Mouse (Mus musculus) thymus, postnatal 10 days (tissue): ENCODE data around the gene B4gat1.

Experiments used
- DNase-seq, 2 experiments: peaks; one replicate each; pipeline ENCODE4 v3.0.0; 2021; ENCODE audit warnings: low spot score in 2 of 2

B4gat1 gene

DNA sequence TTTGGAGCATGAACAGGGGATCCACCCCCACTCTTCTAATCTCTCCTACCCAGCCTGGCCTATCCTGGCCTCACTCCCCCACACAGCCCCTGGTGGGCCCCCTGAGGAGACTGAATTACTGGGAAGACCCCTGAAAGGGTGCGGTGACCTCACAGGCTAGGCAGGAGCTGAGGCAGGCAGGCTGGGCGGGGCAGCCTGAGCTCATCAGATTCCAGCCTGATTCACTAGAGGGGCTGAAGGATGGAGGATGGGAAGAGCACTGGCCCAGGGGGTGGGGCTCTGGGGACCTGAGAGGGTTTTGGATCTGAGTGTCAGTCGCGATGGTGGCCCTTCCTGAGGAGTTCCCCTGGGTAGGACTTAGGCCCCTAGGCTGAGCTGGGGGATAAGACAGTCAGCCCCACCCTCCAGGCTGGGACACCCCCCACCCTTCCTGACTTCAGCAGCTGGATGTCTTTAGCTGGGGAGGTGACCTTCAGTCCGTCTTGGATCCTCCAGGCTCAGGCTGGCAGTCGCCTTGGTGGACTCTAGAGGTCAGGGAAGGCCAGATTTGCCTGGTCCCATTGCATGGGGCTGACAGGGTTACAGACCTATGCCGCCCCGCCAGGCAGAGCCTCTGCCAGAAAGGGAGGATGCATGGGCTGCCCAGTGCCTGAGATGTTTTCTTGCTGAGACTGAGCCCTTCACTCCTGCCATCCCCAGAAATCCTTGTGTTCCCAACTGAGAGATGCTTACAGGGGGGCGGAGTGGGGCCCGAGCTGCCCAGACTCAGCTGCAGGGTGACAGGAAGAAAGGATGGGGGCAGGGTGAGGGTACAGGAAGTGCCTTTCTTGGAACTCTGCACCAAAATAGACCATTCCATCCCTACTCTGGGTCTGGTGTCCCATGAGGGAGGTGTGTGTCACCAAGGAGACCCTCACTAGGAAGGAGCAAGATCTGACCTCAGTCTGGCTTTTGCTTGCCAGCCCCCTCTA is 20.5 kb downstream of the B4gat1 start:
- DNase-seq, result no peak

- DNase-seq, result no peak
Observed at GRCm38 (mm10) chr19:5060365-5061330, 22.0 kb downstream of the B4gat1 start.

- no peak for DNase-seq
Observed at GRCm38 (mm10) chr19:5062041-5062440, 23.4 kb downstream of the B4gat1 start.

DNA sequence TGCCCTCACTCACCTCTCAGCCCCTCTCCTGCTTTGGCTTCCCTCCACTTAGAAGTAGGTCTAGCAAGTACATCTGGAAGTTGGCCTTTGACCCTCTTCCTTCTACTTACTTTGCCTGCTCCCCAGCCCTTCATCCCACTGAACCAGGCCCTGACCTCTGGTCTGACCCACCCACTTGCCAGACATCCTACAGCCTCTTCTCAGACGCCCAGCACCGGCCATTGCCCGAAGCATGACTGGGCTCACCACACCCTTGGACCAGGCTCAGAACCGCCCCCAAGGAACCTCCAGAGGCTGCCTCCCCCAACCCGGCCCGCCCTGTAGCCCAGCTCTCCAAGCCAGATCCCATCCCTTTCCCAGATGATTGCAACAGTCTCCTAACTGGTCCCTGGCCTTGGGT is 23.8 kb downstream of the B4gat1 start:
- no peak for DNase-seq

GRCm38 (mm10) chr19:5065104-5065503 is 26.5 kb downstream of the B4gat1 start:
- no peak for DNase-seq

- no peak for DNase-seq
Observed at GRCm38 (mm10) chr19:5067040-5067799, 28.6 kb downstream of the B4gat1 start.

DNA sequence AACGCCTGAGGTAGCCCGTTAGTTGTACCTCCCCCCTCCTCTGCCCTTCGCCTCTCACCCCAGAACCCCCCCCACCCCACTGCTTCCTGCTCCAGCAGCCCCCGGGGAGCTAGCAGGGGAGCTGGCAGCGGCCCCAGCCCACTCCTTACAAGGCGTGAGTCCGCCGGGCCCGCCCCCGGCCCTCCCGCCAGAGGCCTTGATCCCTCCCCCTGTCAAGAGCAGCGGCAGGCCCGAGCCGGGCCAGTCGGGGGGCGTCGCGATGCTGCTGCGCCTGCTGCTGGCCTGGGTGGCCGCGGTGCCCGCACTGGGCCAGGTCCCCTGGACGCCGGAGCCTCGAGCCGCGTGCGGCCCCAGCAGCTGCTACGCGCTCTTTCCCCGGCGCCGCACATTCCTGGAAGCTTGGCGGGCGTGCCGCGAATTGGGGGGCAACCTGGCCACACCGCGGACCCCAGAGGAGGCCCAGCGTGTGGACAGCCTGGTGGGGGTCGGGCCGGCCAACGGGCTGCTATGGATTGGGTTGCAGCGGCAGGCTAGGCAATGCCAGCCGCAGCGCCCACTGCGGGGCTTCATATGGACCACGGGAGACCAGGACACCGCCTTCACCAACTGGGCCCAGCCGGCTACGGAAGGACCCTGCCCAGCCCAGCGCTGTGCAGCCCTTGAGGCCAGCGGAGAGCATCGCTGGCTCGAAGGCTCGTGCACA is 29.4 kb downstream of the B4gat1 start, which contains the start of gene Cd248:
Gene Cd248 (plus strand): TSS at position 212 of the 703 bp plus-strand sequence.
- DNase-seq, result no peak

- no peak for DNase-seq
Observed at GRCm38 (mm10) chr19:5068570-5069234, 30.1 kb downstream of the B4gat1 start.

DNA sequence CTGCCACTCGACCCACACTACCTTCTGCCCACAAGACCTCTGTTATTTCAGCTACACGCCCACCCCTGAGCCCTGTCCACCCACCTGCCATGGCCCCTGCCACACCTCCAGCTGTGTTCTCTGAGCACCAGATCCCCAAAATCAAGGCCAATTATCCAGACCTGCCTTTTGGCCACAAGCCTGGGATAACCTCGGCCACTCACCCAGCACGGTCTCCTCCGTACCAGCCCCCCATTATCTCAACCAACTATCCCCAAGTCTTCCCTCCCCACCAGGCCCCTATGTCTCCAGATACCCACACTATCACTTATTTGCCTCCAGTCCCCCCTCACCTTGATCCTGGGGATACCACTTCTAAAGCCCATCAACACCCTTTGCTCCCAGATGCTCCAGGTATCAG is 30.9 kb downstream of the B4gat1 start:
- no peak for DNase-seq

DNA sequence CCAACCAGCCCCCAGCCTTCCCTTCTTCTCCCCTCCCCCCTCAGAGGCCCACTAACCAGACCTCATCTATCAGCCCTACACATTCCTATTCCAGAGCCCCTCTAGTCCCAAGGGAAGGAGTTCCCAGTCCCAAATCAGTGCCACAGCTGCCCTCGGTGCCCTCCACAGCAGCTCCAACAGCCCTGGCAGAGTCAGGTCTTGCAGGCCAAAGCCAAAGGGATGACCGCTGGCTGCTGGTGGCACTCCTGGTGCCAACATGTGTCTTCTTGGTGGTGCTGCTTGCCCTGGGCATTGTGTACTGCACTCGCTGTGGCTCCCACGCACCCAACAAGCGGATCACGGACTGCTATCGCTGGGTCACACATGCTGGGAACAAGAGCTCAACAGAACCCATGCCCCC is 31.4 kb downstream of the B4gat1 start:
- DNase-seq, result no peak

DNA sequence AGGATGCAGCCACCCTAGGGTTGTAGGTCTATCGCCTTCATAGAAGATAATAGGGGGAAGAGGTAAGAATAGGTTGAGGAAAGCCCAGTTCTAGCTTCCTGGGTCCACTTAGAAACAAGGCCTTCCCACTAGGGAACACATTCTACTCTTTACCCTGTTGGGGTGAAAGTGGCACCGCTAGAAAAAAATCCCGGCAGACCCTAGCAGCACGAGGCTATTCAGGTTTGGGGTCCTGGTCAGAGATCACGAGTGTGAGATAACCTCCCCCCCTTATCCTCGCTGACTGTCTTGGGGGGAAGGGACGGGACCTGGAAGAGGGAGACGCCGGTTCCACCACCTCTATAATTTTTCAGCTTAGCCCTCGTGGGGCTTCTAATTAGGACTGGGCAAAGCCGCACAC is 32.5 kb downstream of the B4gat1 start:
- DNase-seq, result no peak

- no peak for DNase-seq
Observed at GRCm38 (mm10) chr19:5071545-5072369, 33.1 kb downstream of the B4gat1 start.

GRCm38 (mm10) chr19:5072389-5073019 is 33.9 kb downstream of the B4gat1 start:
- DNase-seq, result no peak

DNA sequence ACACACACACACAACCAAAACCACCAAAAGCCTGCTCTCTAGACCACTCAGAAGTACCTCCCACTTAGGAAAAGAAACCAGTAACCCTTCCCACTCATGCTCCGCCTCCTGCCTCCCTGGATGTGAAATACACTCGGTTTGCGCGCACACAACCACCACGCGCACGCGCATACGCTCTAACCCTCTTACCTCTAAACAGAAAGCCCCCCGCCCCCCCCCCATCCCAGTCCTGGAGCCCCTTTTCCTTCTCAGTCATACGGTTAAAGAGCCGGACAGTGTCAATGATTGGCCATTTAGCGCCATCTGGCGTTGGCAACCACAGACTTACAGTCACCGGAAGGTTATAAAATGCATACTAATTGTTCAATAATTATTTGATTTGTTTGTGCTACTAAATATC is 34.4 kb downstream of the B4gat1 start:
- DNase-seq, result peak in 1 of 2 experiments; percentile 37

DNA sequence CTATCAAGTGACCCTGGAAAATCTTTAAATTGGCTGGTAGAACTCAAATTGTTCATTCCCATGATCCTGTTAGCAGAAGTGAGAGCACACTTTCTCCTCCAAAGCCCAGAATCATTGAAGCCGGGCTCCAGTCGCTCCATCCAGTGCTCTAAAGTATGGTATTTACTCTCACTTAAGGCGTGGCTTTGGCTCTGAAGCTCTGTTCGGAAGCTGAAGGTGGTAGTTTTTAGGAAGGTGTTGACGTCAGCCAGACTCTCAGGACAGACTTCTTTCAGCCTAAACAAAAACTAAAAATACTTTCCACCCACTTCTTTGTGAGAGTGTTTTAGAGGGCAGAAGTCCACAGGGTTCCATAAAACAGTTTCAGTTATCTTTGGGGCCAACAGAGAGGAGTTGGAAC is 34.9 kb downstream of the B4gat1 start:
- DNase-seq, result no peak

DNA sequence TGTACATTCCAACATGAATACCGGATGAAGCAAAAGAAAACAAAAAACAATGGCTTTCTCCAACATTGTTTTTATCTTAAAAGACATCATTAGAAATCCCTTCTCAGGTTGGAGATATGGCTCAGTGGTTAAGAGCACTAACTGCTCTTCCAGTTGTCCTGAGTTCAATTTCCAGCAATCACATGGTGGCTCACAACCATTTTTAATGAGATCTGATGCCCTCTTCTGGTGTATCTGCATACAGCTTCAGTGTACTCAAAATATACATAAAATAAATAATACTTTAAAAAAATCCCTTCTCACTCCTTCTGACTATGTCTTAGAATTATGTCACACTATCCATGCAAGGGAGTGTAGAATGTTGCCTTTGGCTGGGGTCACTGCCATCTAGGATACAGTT is 40.7 kb downstream of the B4gat1 start:
- DNase-seq, result no peak

- no peak for DNase-seq
Observed at GRCm38 (mm10) chr19:5082005-5082404, 43.4 kb downstream of the B4gat1 start.

DNA sequence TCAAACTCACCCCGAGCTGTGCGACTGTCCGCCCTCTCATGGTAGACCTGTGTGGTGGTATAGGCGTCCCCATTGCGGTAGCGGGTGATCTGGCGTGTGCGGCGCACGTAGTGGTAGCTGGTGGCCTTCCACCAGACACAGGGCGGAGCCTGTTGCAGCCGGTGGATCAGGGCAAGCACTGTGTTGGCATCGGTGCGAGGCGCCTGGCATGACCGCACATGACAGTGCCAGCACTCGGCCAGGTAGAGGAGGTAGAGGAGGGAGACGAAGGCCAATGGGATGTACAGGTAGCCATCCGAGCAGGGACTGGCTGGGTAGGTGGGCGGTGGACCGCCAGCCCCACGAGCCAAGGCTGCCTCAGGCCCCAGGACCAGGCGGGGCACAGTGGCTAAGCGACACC is 44.0 kb downstream of the B4gat1 start:
- DNase-seq, result no peak
